Mouse (Mus musculus) embryonic fibroblast, embryonic 13.5 days (primary cell): ENCODE measurements around the gene Disc1. TPM values are rescaled to one million over a fixed set of nuclear protein-coding genes. Genes with fewer than 3 reads are reported as not detected.

Source experiments
- H3K27ac ChIP-seq: 2 replicates; pipeline ENCODE4 v1.5.1; 2012; ENCODE audit warnings: low read length, control low read depth, inconsistent platforms; ENCODE audit not compliant: insufficient read depth
- H3K4me1 ChIP-seq: 2 replicates; pipeline ENCODE4 v1.6.1; 2011; ENCODE audit warnings: low read length; ENCODE audit not compliant: control insufficient read depth, insufficient read depth
- H3K4me3 ChIP-seq: 2 replicates; pipeline ENCODE4 v1.5.1; 2011; ENCODE audit warnings: mild to moderate bottlenecking, control low read depth, low read length; ENCODE audit not compliant: insufficient read depth
- CTCF ChIP-seq: IDR thresholded peaks from 2 replicates; pipeline ENCODE4 v1.5.1; 2011; ENCODE audit warnings: mild to moderate bottlenecking, control low read depth, low read length, moderate library complexity, borderline replicate concordance; ENCODE audit not compliant: insufficient read depth
- POLR2A ChIP-seq: IDR thresholded peaks from 2 replicates; pipeline ENCODE4 v1.6.1; 2011; ENCODE audit warnings: low read depth, mild to moderate bottlenecking, control low read depth, low read length, moderate library complexity
- polyA plus RNA-seq: library from polyadenylated mRNA; stranded (reverse); fragments of >200 nt; gene quantifications from 2 replicates; pipeline ENCODE4 v1.2.4, GENCODE M21; 2011; ENCODE audit warnings: low read depth; ENCODE audit not compliant: missing spikeins, insufficient read length

The Disc1 gene
- polyA plus RNA-seq, 1 experiment: 1.0 TPM

DNA sequence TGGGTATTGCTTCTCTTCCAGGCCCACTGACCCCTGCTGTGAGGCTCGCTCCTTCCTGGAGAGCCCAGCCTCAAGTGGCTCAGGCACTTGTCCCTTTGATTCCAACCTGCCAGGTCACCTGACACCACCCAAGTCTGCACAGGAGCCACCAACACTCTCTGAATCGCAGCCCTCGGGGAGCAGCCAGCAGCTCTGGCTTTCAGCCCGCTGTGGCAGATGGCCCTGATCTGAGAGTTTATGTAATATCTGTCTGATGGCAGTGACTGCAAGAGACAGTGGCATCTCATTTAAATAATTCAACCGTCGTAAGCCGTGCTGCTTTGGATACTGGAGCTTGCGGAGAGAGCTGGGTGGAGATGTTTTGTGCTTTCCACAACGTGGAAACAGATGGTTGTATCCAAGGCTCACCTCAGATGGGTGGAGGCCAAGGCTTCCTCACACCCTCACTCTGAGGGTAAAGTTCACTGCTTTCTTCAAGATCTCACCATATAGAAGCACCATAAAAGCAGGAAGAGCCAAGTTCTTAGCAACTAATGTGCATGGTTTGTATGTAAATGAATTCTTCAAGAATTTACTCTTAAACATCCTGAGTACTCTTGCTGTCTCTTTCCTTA lies 24.9 kb downstream of the Disc1 start:
- H3K4me3 ChIP-seq: no peak overlapping the region
- no peak for TF ChIP-seq CTCF
- no peak overlapping the region for H3K27ac ChIP-seq
- peaks cover 1% of the 10 kb centered on the region; the same call in 1 of the 2 replicates for H3K4me1 ChIP-seq

GRCm38 (mm10) chr8:125080388-125081344 lies 26.7 kb downstream of the Disc1 start:
- TF ChIP-seq POLR2A: no peak
- TF ChIP-seq CTCF: no peak
- Histone ChIP-seq H3K4me3 (no peak overlapping the region), H3K4me1 (peaks cover 3% of the 10 kb centered on the region; the same call in 1 of the 2 replicates), H3K27ac (no peak overlapping the region)

DNA sequence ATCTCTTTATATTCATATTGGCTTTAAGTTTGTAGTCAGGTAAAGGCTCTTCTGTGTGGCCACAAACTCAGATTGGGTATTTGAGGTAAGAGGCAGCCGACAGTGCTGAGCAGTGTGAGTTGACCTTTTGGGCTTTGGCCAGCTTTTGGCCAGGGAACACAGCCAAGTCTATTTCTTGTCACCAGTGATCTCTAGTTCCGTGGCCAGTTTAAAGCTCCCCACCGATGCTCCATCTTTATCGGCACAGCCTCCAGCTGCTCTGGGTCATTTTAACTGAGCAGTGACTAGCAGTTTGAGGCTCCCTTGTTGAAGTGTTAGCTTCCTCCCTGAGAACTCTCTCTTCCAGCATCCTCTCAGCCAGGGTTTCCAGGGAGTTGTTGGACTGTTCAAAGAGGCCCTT lies 29.8 kb downstream of the Disc1 start:
- no peak overlapping the region for H3K4me3 ChIP-seq

DNA sequence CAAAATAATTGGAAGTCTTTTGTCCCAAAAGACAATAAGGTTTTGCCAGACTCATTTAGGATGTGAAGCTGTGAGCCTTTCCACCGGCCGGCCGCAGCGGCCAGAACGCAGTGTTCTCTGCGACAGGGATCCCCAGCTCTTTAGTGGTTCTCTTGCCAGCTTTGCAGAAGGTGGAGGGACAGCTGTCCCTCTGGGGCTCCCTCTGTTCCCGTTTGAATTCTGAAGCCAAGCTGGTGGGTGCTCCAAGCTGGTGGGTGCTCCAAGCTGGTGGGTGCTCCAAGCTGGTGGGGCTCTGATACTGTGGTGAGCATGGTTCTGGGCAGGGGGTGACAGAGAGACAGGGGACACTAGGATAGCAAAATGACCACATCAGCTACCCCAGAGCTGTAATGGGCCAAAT lies 30.5 kb downstream of the Disc1 start:
- TF ChIP-seq POLR2A (no peak), CTCF (no peak)
- H3K4me1 ChIP-seq: peaks cover 3% of the 10 kb centered on the region; the same call in 1 of the 2 replicates
- no peak overlapping the region for H3K4me3 ChIP-seq
- H3K27ac ChIP-seq: no peak overlapping the region

More for the DNA sequence above, 29.8 kb downstream of the Disc1 start:
- H3K4me1 ChIP-seq: peaks cover 3% of the 10 kb centered on the region; the same call in 1 of the 2 replicates
- H3K27ac ChIP-seq: no peak overlapping the region
- TF ChIP-seq POLR2A (no peak), CTCF (no peak)

DNA sequence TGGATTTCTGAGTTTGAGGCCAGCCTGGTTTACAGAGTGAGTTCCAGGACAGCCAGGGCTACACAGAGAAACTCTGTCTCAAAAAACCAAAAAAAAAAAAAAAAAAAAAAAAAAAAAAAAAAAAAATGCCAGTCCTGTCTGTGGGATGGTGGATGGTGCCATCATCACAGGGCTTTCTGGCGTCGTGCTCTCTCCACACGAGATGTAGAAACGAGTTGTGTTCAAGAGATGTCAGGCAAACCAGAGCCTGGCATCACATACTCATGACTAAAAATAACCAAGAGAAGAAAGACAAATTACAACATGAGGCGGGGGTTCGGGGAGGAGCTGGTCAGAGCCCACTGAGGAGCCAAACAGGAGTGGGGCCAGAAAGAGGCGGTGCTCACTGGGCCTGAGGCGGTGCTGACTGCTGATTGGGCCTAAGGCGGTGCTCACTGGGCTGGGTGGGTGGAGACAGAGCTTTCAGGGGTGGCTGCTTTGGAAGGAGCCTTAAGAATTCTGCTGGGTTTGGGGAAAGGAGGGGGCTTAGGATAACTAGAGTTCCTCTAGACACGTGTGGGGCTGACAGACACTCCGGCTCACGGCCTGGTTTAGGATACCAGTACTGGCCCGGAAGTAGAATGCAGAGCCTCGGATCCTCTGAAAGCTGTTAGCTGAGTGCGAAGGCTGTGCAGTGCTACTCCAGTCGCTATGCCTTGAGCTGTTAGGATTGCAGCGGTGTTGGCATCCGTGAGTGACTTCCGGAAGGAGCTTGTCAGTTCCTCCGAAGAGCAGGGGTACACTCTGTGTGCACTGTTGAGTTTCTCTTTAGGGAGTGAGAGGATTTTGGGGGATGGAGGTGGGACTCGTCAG lies 37.1 kb downstream of the Disc1 start:
- H3K27ac ChIP-seq: no peak overlapping the region
- H3K4me1 ChIP-seq: no peaks in the 10 kb centered on the region
- no peak overlapping the region for H3K4me3 ChIP-seq
- TF ChIP-seq CTCF (no peak), POLR2A (no peak)

- Histone ChIP-seq H3K4me1 (no peaks in the 10 kb centered on the region), H3K4me3 (no peak overlapping the region), H3K27ac (no peak overlapping the region)
- no peak for TF ChIP-seq POLR2A
- no peak for TF ChIP-seq CTCF
Observed at GRCm38 (mm10) chr8:125097140-125097539, 43.1 kb downstream of the Disc1 start.

GRCm38 (mm10) chr8:125098050-125098449 lies 44.1 kb downstream of the Disc1 start:
- no peak overlapping the region for H3K27ac ChIP-seq
- no peak overlapping the region for H3K4me3 ChIP-seq
- TF ChIP-seq POLR2A (no peak), CTCF (no peak)
- no peaks in the 10 kb centered on the region for H3K4me1 ChIP-seq

DNA sequence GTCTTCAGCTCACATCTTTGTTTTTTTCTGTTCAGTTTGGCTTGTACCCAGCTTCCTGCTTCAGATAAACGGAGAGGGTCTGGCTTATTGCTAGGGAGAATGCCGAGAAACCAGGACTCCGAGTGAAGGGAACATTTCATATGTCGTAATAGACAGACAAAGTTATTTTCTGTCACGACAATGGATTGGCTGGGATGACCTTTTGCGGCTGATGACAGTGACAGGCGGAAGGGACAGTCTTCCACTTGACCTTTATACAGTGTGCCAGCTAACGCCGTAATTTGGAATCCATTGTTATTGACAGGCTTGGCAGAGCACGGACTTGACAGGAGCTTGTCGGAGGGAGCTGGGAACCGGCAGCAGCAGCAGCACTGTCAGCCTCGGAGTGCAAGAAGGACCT lies 48.3 kb downstream of the Disc1 start:
- Histone ChIP-seq H3K4me3 (no peak overlapping the region), H3K27ac (no peak overlapping the region), H3K4me1 (no peaks in the 10 kb centered on the region)
- TF ChIP-seq POLR2A (no peak), CTCF (no peak)

- Histone ChIP-seq H3K27ac (no peak overlapping the region), H3K4me1 (no peaks in the 10 kb centered on the region), H3K4me3 (no peak overlapping the region)
- no peak for TF ChIP-seq CTCF
- TF ChIP-seq POLR2A: no peak
Observed at GRCm38 (mm10) chr8:125113171-125113570, 59.2 kb downstream of the Disc1 start.
